Mouse (Mus musculus) embryonic fibroblast, embryonic 13.5 days (primary cell): ENCODE results near the gene Nkain2. TPM values are rescaled to one million over a fixed set of nuclear protein-coding genes. Genes with fewer than 3 reads are reported as not detected.

ENCODE experiments used
- H3K27ac ChIP-seq: 2 replicates; pipeline ENCODE4 v1.5.1; 2012; ENCODE audit warnings: low read length, control low read depth, inconsistent platforms; ENCODE audit not compliant: insufficient read depth
- H3K4me1 ChIP-seq: 2 replicates; pipeline ENCODE4 v1.6.1; 2011; ENCODE audit warnings: low read length; ENCODE audit not compliant: control insufficient read depth, insufficient read depth
- H3K4me3 ChIP-seq: 2 replicates; pipeline ENCODE4 v1.5.1; 2011; ENCODE audit warnings: mild to moderate bottlenecking, control low read depth, low read length; ENCODE audit not compliant: insufficient read depth
- CTCF ChIP-seq: IDR thresholded peaks from 2 replicates; pipeline ENCODE4 v1.5.1; 2011; ENCODE audit warnings: mild to moderate bottlenecking, control low read depth, low read length, moderate library complexity, borderline replicate concordance; ENCODE audit not compliant: insufficient read depth
- POLR2A ChIP-seq: IDR thresholded peaks from 2 replicates; pipeline ENCODE4 v1.6.1; 2011; ENCODE audit warnings: low read depth, mild to moderate bottlenecking, control low read depth, low read length, moderate library complexity
- polyA plus RNA-seq: library from polyadenylated mRNA; stranded (reverse); fragments of >200 nt; gene quantifications from 2 replicates; pipeline ENCODE4 v1.2.4, GENCODE M21; 2011; ENCODE audit warnings: low read depth; ENCODE audit not compliant: missing spikeins, insufficient read length

The Nkain2 gene
- polyA plus RNA-seq, 1 experiment, result not detected

- Histone ChIP-seq H3K27ac (no peak overlapping the region), H3K4me3 (no peak overlapping the region), H3K4me1 (no peaks in the 10 kb centered on the region)
- no peak for TF ChIP-seq POLR2A
- no peak for TF ChIP-seq CTCF
Observed at GRCm38 (mm10) chr10:31728036-31728435, 1162.2 kb downstream of the Nkain2 start.

- no peak for TF ChIP-seq POLR2A
- TF ChIP-seq CTCF, result no peak
- Histone ChIP-seq H3K4me3 (no peak overlapping the region), H3K27ac (no peak overlapping the region), H3K4me1 (no peaks in the 10 kb centered on the region)
Observed at GRCm38 (mm10) chr10:31647270-31647669, 1243.0 kb downstream of the Nkain2 start.

GRCm38 (mm10) chr10:31646083-31646482, 1244.2 kb downstream of the Nkain2 start:
- H3K4me1 ChIP-seq, result no peaks in the 10 kb centered on the region
- TF ChIP-seq CTCF (no peak), POLR2A (no peak)
- no peak overlapping the region for H3K4me3 ChIP-seq
- H3K27ac ChIP-seq, result no peak overlapping the region

Other genes with a start within 250 kb of the Nkain2 start
- not detected in 2 replicates for gene Trdn, start 190.1 kb upstream of the Nkain2 start, polyA plus RNA-seq